Mouse (Mus musculus) midbrain, embryonic 12.5 days (tissue): ENCODE data around the gene Nme9. TPM values are rescaled to one million over a fixed set of nuclear protein-coding genes. Genes with fewer than 3 reads are reported as not detected.
A peak's percentile ranks its signal among the peaks of the same experiment; 100 is the strongest.

Experiments used
- ATAC-seq: fragments of 200-750 bp; cut with Nextera tagmentation; 2 replicates; pipeline ENCODE4 v1.8.0; 2017; ENCODE audit warnings: low read depth, moderate TSS enrichment, moderate library complexity; ENCODE audit not compliant: low FRiP score
- H3K27ac ChIP-seq: fragments of 300-500 bp; sonication (generic); replicated peaks from 2 replicates; pipeline ENCODE4 v1.5.1; 2016; ENCODE audit warnings: mild to moderate bottlenecking
- H3K27me3 ChIP-seq: fragments of 300-500 bp; sonication (generic); 2 replicates; pipeline ENCODE4 v1.6.1; 2016; ENCODE audit warnings: mild to moderate bottlenecking
- H3K36me3 ChIP-seq: fragments of 300-500 bp; sonication (generic); 2 replicates; pipeline ENCODE4 v1.6.1; 2016
- H3K4me1 ChIP-seq: fragments of 300-500 bp; sonication (generic); 2 replicates; pipeline ENCODE4 v1.6.1; 2016
- H3K4me2 ChIP-seq: fragments of 300-500 bp; sonication (generic); replicated peaks from 2 replicates; pipeline ENCODE4 v1.6.1; 2016; ENCODE audit warnings: mild to moderate bottlenecking, moderate library complexity
- H3K4me3 ChIP-seq: fragments of 300-500 bp; sonication (generic); 2 replicates; pipeline ENCODE4 v1.5.1; 2016; ENCODE audit warnings: mild to moderate bottlenecking
- H3K9ac ChIP-seq: fragments of 300-500 bp; sonication (generic); replicated peaks from 2 replicates; pipeline ENCODE4 v1.6.1; 2016; ENCODE audit warnings: mild to moderate bottlenecking, moderate library complexity
- H3K9me3 ChIP-seq: fragments of 300-500 bp; sonication (generic); 2 replicates; pipeline ENCODE4 v1.6.1; 2016; ENCODE audit warnings: mild to moderate bottlenecking
- WGBS: fragments of 180-500 bp; shearing (Covaris S2); methylation state at CpG from one replicate; pipeline ENCODE4 v1.1.7; 2016; 5-methylcytosine and 5-hydroxymethylcytosine counted together
- polyA plus RNA-seq: library from polyadenylated mRNA; unstranded; fragments of >200 nt; fragmentation: Nextera tagmentation; extraction: Ambion mirVana; gene quantifications from 2 replicates; pipeline ENCODE4 v1.2.1, GENCODE M21; 2016

The Nme9 gene
- polyA plus RNA-seq, 1 experiment from 2014 or later: not detected

DNA sequence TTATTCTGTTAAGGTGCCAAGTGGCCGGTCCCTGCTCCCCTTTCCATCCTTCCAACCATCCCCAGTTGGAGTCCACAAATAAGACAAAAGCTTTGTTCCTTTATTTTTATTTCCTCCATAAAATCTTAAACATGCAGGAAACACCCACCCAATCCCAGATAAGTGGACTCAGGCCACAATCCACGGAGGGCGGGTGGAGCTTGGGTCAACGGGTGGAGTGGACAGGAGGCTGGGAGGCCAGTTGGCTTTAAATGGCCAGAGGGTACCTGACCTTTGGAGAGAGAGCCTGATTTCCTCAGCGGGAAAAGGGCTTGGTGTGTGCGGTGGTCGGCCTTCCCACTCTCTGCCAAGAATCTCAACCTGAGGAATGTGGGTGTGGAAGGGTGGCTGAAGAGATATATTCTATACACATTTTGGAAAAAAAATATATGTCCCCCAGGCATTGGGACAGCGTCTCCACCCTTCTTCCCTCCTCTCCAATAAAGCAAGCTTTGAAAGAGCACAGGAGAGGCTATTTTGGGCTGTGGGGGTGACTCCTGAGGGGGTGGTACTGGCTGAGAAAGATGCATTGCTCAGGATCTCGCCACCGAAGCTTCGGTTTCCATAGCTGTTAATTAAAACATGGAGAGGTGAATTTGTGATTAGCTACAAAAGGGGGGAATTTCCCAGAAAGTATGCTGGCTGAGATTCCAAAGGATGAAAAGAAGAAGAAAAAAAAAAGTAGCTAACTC lies 22.5 kb upstream of the Nme9 start:
- Histone ChIP-seq H3K27ac (no peak overlapping the region), H3K27me3 (no peaks in the 10 kb centered on the region), H3K4me3 (no peak overlapping the region), H3K4me2 (no peak overlapping the region), H3K9ac (no peak overlapping the region), H3K4me1 (peaks cover 20% of the 10 kb centered on the region), H3K9me3 (no peaks in the 10 kb centered on the region), H3K36me3 (no peaks in the 10 kb centered on the region)
- ATAC-seq: no peak
- WGBS: 86% methylated on average over 11 of the region's 11 CpGs

DNA sequence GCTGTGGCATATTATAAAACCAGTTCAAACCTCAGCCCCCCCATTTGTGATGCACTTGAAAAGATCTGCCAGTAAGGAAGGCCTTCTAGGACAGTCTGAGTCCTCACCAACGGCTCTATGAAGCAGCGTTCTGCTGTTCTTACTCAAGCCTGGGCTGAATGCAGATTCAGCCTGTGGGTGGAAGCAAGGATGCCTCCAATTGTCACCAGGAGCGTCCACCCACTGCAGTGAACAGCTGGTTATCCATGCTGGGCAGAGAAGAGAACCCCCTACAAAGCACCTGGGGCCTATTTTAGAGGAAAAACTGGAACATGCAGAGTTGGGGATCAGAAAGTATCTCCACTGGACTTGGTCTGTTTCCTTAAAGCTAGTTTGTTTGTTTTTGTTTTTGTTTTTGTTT lies 21.4 kb upstream of the Nme9 start:
- no peak for ATAC-seq
- WGBS: 85% methylated on average over 3 of the region's 3 CpGs
- H3K36me3 ChIP-seq: no peaks in the 10 kb centered on the region
- peaks cover 23% of the 10 kb centered on the region for H3K4me1 ChIP-seq
- H3K4me3 ChIP-seq: no peak overlapping the region
- no peak overlapping the region for H3K9ac ChIP-seq
- H3K27me3 ChIP-seq: no peaks in the 10 kb centered on the region
- no peak overlapping the region for H3K4me2 ChIP-seq
- H3K27ac ChIP-seq: no peak overlapping the region
- no peaks in the 10 kb centered on the region for H3K9me3 ChIP-seq

- H3K4me2 ChIP-seq: no peak overlapping the region
Measured at GRCm38 (mm10) chr9:99430806-99431205, 20.5 kb upstream of the Nme9 start.

GRCm38 (mm10) chr9:99431346-99431745 lies 19.9 kb upstream of the Nme9 start:
- ATAC-seq: no peak
- H3K4me3 ChIP-seq: no peak overlapping the region
- no peak overlapping the region for H3K4me2 ChIP-seq
- H3K27ac ChIP-seq: no peak overlapping the region
- H3K9me3 ChIP-seq: no peaks in the 10 kb centered on the region
- H3K27me3 ChIP-seq: no peaks in the 10 kb centered on the region
- no peak overlapping the region for H3K9ac ChIP-seq
- WGBS: 95% methylated on average over 8 of the region's 8 CpGs
- no peaks in the 10 kb centered on the region for H3K36me3 ChIP-seq
- H3K4me1 ChIP-seq: peaks cover 28% of the 10 kb centered on the region

More at GRCm38 (mm10) chr9:99430806-99431205, 20.5 kb upstream of the Nme9 start:
- H3K27me3 ChIP-seq: no peaks in the 10 kb centered on the region
- no peak overlapping the region for H3K9ac ChIP-seq
- no peak for ATAC-seq
- no peak overlapping the region for H3K27ac ChIP-seq
- H3K36me3 ChIP-seq: no peaks in the 10 kb centered on the region
- peaks cover 27% of the 10 kb centered on the region for H3K4me1 ChIP-seq
- WGBS: 84% methylated on average over 6 of the region's 6 CpGs
- no peaks in the 10 kb centered on the region for H3K9me3 ChIP-seq
- no peak overlapping the region for H3K4me3 ChIP-seq

DNA sequence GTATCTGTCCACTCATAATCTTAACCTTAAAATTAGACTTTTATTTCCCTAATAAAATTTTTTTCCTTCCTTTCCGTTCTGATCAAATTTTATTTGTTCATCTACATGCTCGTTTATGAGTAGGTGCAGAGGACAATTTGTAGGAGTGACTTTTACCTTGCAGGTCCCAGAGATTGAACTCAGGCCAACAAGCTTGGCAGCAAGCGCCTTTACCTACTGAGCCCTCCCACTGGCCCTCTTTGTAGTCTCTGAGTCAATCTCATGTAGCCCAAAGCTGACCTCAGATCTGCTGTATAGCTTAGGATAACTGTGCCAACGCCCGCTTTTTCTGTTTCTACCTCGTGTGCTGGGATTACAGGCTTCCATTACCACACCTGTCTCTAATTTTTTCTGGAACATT lies 19.3 kb upstream of the Nme9 start:
- ATAC-seq: no peak
- 85% methylated on average over 6 of the region's 6 CpGs for WGBS

DNA sequence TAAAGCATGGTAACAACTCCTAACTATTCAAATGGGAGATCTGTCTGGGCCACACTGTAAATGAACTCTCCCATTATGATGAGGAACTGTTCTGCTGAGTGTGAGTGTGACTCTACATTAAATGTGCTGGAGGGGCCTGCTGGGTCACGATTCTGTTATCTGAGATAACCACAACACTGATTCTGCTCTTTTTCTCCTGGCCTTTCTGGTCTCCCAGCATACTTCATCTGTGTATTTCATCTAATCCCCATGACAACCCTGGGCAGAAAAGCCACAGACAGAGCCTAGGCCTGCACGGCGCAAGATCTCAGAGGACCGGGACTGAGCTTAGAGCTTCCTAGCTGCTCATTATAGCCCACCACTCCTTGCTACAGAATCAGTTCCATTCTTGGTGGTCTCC lies 18.8 kb upstream of the Nme9 start:
- H3K4me2 ChIP-seq: no peak overlapping the region
- no peaks in the 10 kb centered on the region for H3K9me3 ChIP-seq
- H3K27me3 ChIP-seq: peaks cover 7% of the 10 kb centered on the region
- no peak for ATAC-seq
- no peak overlapping the region for H3K27ac ChIP-seq
- H3K4me1 ChIP-seq: peaks cover 34% of the 10 kb centered on the region
- H3K4me3 ChIP-seq: no peak overlapping the region
- no peaks in the 10 kb centered on the region for H3K36me3 ChIP-seq
- no peak overlapping the region for H3K9ac ChIP-seq
- 81% methylated on average over 4 of the region's 4 CpGs for WGBS

More for the DNA sequence above, 19.3 kb upstream of the Nme9 start:
- Histone ChIP-seq H3K4me3 (no peak overlapping the region), H3K9ac (no peak overlapping the region), H3K27me3 (peaks cover 1% of the 10 kb centered on the region), H3K27ac (no peak overlapping the region), H3K4me1 (peaks cover 29% of the 10 kb centered on the region), H3K9me3 (no peaks in the 10 kb centered on the region), H3K4me2 (no peak overlapping the region), H3K36me3 (no peaks in the 10 kb centered on the region)

- Histone ChIP-seq H3K9me3 (no peaks in the 10 kb centered on the region), H3K27me3 (peaks cover 25% of the 10 kb centered on the region), H3K4me2 (peak overlapping the region; percentile 80), H3K9ac (peak overlapping the region; percentile 82), H3K36me3 (no peaks in the 10 kb centered on the region), H3K4me1 (peaks cover 34% of the 10 kb centered on the region), H3K27ac (peak overlapping the region; percentile 85; the same call in 1 of the 2 replicates), H3K4me3 (peak overlapping the region; percentile 76)
- 47% methylated on average over 14 of the region's 14 CpGs for WGBS
- ATAC-seq: no peak
Measured at GRCm38 (mm10) chr9:99434892-99435618, 16.2 kb upstream of the Nme9 start.

GRCm38 (mm10) chr9:99435619-99436181 lies 15.6 kb upstream of the Nme9 start:
- Histone ChIP-seq H3K27me3 (peaks cover 25% of the 10 kb centered on the region), H3K4me3 (peak overlapping the region; percentile 76), H3K9me3 (no peaks in the 10 kb centered on the region), H3K4me1 (peaks cover 34% of the 10 kb centered on the region), H3K36me3 (no peaks in the 10 kb centered on the region), H3K9ac (peak overlapping the region; percentile 82), H3K4me2 (peak overlapping the region; percentile 80), H3K27ac (peak overlapping the region; percentile 85)
- WGBS: 13% methylated on average over 16 of the region's 16 CpGs
- ATAC-seq: peak; percentile 35

- H3K36me3 ChIP-seq: no peaks in the 10 kb centered on the region
- WGBS: under 1% methylated on average over 64 of the region's 86 CpGs
- peak; percentile 78 for ATAC-seq
- peaks cover 25% of the 10 kb centered on the region for H3K27me3 ChIP-seq
- peaks cover 34% of the 10 kb centered on the region for H3K4me1 ChIP-seq
- H3K9me3 ChIP-seq: no peaks in the 10 kb centered on the region
- peak overlapping the region; percentile 85 for H3K27ac ChIP-seq
- H3K4me3 ChIP-seq: peak overlapping the region; percentile 76
- peak overlapping the region; percentile 80 for H3K4me2 ChIP-seq
- peak overlapping the region; percentile 82 for H3K9ac ChIP-seq
Measured at GRCm38 (mm10) chr9:99436182-99437030, 14.9 kb upstream of the Nme9 start.

DNA sequence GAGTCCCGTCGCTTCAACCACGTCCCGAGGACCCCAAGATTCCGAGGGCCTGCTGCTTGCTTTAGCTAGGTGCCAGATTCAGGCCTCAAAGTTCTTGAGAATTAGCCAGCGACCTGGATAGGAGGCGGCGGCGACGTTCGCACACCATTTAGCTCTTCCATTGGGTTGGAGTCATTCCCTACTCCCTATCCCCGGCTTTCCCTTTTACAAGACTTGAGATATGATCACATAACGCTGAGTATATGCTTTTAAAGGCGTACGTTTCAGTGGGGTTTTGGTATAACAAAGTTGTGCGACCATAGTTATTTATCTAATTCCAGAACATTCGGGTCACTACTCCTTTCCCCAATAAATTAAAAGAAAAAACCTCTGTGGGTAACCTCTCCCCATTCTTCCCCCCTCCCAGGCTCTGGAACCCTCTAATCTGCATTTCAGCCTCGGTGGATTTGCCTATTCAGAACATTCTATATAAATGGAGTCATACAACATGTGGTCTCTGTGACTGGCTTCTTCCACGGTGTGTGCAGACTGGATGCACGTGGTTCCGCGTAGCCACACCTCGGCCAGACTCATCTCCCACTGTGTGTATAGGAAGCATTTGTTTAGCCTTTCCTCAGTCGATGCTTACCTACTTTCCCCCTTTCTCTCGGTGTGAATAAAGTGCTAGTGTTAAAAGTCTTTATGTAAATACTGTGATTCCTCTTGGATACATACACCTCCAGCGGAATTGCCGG lies 14.1 kb upstream of the Nme9 start, which contains the start of gene Mras:
Gene Mras, minus strand, starts transcription at position 351 of the 734 bp plus-strand sequence.
- Histone ChIP-seq H3K9me3 (no peaks in the 10 kb centered on the region), H3K4me1 (peaks cover 34% of the 10 kb centered on the region), H3K27ac (peak within 1 kb of the TSS; percentile 85), H3K9ac (peak within 1 kb of the TSS; percentile 82), H3K27me3 (peaks cover 25% of the 10 kb centered on the region), H3K4me2 (peak within 1 kb of the TSS; percentile 80), H3K4me3 (peak within 1 kb of the TSS; percentile 76), H3K36me3 (no peaks in the 10 kb centered on the region)
- WGBS: 18% methylated on average over 27 of the region's 27 CpGs
- ATAC-seq: peak; percentile 7; the same call in 1 of the 2 replicates
